Mouse (Mus musculus): Measurements from ENCODE around the gene Trim66. TPM values are rescaled to one million over a fixed set of nuclear protein-coding genes. Genes with fewer than 3 reads are reported as not detected.

Gene Trim66
- polyA plus RNA-seq, 1 experiment from 2014 or later, result 0.92 TPM

DNA sequence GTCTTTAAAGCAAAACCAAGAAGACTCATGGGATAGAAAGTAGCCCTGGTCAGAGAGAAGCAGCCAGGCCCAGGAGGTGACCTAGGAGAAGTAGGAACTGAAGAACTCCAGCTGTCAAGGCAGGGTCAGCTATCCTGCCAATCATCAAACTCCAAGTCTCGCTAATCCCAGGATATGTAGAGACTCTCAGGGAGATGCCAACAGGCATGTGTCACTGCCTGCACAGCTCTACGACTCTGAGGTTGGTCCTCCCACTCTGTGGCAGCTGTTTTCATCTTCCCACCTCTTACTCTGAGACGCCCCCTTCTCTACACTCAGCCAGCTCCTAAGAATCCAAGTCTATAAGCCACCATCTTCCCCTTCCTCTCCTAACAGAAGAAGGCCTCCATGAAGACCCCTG is 24.8 kb upstream of the Trim66 start:
- Histone ChIP-seq H3K4me1 (peaks cover 5% of the 10 kb centered on the region; the same call in 1 of the 2 replicates), H3K27ac (no peak overlapping the region), H3K36me3 (replicated peaks) (no peaks in the 10 kb centered on the region), H3K4me3 (no peak overlapping the region), H3K9ac (no peak overlapping the region), H3K4me2 (no peak overlapping the region), H3K27me3 (replicated peaks) (no peaks in the 10 kb centered on the region), H3K9me3 (no peaks in the 10 kb centered on the region)
- ATAC-seq (replicated peaks), result no peak
- whole genome bisulfite sequencing, result 86% methylated on average over 3 of the region's 3 CpGs

DNA sequence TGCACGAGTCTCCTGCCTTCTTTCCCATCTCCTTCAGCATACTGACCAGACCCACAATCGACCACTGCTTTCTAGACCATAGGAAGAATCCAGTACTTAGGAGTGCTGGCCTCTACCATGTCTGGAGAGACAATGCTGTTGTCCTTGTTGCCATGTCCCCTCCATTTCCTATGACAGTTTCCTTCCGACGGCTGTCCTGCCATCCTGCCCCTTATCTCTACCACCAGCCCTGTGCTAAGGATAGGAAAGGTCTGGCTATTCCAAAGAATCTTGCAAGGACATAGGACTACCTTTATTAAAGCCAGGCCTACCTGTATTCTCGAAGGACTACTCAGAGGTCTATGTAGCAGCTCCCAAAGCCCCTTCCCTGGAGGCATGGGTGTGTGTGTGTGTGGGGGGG is 23.6 kb upstream of the Trim66 start:
- H3K4me3 ChIP-seq, result no peak overlapping the region
- no peak overlapping the region for H3K9ac ChIP-seq
- no peaks in the 10 kb centered on the region for H3K4me1 ChIP-seq
- ATAC-seq (replicated peaks), result no peak
- no peak overlapping the region for H3K27ac ChIP-seq
- no peaks in the 10 kb centered on the region for H3K9me3 ChIP-seq
- no peaks in the 10 kb centered on the region for H3K36me3 ChIP-seq (replicated peaks)
- H3K4me2 ChIP-seq, result no peak overlapping the region
- no peaks in the 10 kb centered on the region for H3K27me3 ChIP-seq (replicated peaks)
- WGBS, result 93% methylated on average over 5 of the region's 5 CpGs

DNA sequence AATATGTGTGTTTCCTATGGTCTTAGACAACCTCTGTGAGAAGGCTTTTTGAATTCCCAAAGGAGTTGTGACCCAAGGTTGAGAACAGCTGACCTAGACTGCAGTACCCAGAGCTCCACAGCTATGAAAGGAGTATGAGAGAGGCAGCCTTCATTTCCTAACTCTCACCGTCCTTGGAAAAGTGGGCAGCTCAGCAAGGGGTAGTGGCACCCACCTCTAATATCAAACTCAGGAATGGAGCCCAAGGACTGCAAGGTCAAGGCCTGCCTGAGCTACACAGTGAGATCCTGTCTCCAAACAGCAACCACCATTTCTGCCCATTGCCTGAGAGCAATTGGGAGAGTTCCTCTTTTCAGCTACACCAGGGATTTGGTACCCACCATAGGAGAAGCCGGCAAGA is 21.8 kb upstream of the Trim66 start:
- H3K9ac ChIP-seq, result no peak overlapping the region

DNA sequence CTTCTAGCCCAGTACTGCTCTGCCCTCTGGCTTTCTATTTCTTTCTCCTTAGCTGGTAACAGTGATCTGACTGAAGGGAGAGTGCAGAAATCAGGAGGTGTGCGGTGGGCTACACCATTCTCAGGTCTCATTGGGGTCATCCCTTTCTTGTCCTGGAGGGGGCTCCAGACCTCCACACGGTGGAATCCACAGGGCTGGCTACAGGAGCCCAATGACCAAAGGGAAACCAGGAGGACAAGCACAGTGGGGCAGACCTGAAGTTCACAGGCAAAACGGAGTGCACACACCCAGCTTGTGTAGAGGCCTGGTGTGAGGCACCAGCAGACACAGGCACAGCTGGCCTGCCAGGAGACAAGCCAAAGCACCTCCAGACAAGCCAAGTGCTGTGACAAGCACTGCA is 20.4 kb upstream of the Trim66 start:
- Histone ChIP-seq H3K27me3 (replicated peaks) (no peaks in the 10 kb centered on the region), H3K9me3 (no peaks in the 10 kb centered on the region), H3K4me2 (no peak overlapping the region), H3K9ac (no peak overlapping the region), H3K4me1 (no peaks in the 10 kb centered on the region), H3K27ac (no peak overlapping the region), H3K36me3 (replicated peaks) (peaks cover 10% of the 10 kb centered on the region; the same call in 1 of the 2 replicates), H3K4me3 (no peak overlapping the region)
- 15% methylated on average over 3 of the region's 3 CpGs for WGBS
- peak; percentile 79 for ATAC-seq (replicated peaks)

More for the DNA sequence above, 21.8 kb upstream of the Trim66 start:
- no peaks in the 10 kb centered on the region for H3K9me3 ChIP-seq
- no peaks in the 10 kb centered on the region for H3K27me3 ChIP-seq (replicated peaks)
- ATAC-seq (replicated peaks), result no peak
- H3K36me3 ChIP-seq (replicated peaks), result peaks cover 4% of the 10 kb centered on the region; the same call in 1 of the 2 replicates
- no peaks in the 10 kb centered on the region for H3K4me1 ChIP-seq
- H3K27ac ChIP-seq, result no peak overlapping the region
- no peak overlapping the region for H3K4me2 ChIP-seq
- 80% methylated on average over 2 of the region's 2 CpGs for WGBS
- H3K4me3 ChIP-seq, result no peak overlapping the region

DNA sequence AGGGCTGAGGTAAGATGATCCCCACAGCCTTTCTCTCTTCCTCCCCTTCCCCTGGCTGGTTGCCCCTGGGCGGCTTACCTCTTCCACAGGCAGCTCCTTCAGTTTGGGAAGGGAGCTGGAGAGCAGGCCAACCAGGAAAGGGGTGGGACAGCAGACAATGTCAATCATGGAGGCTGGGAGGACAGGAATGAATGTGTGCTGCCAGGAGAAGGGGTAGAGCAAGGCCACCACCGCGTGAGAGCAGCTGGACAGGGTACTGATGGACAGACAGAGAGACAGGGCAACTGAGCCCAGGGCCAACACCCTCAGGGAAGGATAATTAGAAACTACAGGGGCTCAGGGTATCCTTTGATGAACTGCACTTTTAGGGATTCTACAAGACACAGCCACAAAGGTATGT is 19.6 kb upstream of the Trim66 start:
- 78% methylated on average over 3 of the region's 3 CpGs for whole genome bisulfite sequencing
- Histone ChIP-seq H3K4me3 (no peak overlapping the region), H3K36me3 (replicated peaks) (peaks cover 16% of the 10 kb centered on the region; the same call in 1 of the 2 replicates), H3K4me1 (no peaks in the 10 kb centered on the region), H3K9me3 (no peaks in the 10 kb centered on the region), H3K27me3 (replicated peaks) (no peaks in the 10 kb centered on the region), H3K9ac (no peak overlapping the region), H3K4me2 (no peak overlapping the region), H3K27ac (no peak overlapping the region)
- ATAC-seq (replicated peaks), result no peak

DNA sequence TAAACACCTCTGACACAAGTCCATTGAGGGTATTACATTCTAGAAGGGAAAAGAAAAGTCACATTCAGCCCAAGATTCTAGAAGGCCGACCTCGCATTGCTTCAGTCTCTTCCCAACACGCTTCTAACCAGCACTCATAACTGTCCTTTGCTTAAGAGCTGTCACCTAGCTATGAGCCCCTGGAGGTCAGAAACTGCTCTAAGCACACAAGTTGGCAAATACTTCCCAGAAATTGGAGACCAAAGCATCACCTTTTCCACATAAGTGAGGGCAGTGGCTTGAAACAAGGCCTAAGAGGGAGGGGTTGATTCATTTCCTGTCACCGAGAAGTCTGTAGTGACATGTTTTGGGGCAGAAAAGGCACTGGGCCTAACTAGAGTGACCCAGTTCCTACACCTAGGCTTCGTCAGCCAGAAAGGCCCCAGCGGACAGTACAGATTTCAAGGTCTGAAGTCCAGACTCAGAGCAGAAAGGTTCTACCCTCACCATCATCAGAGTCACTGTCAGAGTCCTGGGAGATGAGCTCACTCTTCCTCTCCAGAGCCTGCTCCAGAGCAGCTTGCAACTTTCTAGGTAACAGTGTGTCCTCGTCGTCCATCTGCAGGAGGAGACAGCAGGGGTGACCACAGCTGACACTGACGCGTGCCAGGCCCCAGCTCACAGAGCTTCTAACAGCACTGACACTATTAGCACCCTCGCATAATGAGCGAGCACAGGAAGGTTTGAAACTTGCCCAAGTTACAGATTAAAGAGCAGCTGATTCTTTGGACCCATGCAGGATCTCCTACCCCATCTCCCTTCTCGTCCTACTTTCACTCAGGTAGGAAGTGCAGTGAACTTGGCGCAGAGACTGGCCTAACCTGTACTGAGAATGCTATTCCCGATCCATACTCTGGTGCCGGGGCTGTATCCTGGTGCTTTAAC is 18.1 kb upstream of the Trim66 start:
- H3K27me3 ChIP-seq (replicated peaks), result no peaks in the 10 kb centered on the region
- H3K27ac ChIP-seq, result no peak overlapping the region
- WGBS, result 79% methylated on average over 16 of the region's 16 CpGs
- no peak overlapping the region for H3K9ac ChIP-seq
- no peaks in the 10 kb centered on the region for H3K9me3 ChIP-seq
- H3K4me3 ChIP-seq, result no peak overlapping the region
- no peak overlapping the region for H3K4me2 ChIP-seq
- H3K4me1 ChIP-seq, result peaks cover 3% of the 10 kb centered on the region; the same call in 1 of the 2 replicates
- H3K36me3 ChIP-seq (replicated peaks), result peaks cover 30% of the 10 kb centered on the region; the same call in 1 of the 2 replicates
- ATAC-seq (replicated peaks), result no peak

DNA sequence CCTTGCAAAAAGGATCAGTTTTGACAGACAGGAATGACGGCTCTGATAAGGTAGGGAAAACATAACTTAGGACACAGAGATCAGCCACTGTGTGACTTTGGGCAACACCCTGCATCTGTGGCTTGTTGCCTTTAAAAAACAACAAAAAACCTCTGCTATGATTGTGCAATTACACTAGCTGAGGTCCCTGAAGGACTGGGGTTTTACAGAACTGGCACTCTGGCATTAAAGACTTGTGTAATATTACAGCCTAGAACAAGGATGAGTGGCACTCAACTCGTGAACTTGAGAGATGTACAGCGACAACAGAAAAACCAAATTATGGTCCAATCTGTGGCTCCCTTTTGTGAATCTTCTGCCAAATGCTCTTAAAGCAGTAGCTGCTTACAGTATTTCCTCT is 16.8 kb upstream of the Trim66 start:
- peaks cover 33% of the 10 kb centered on the region; the same call in 1 of the 2 replicates for H3K36me3 ChIP-seq (replicated peaks)
- no peaks in the 10 kb centered on the region for H3K9me3 ChIP-seq
- H3K27ac ChIP-seq, result no peak overlapping the region
- H3K9ac ChIP-seq, result no peak overlapping the region
- no peak overlapping the region for H3K4me3 ChIP-seq
- peaks cover 15% of the 10 kb centered on the region for H3K4me1 ChIP-seq
- H3K4me2 ChIP-seq, result no peak overlapping the region
- ATAC-seq (replicated peaks), result no peak
- 87% methylated on average over 3 of the region's 3 CpGs for WGBS
- H3K27me3 ChIP-seq (replicated peaks), result no peaks in the 10 kb centered on the region

DNA sequence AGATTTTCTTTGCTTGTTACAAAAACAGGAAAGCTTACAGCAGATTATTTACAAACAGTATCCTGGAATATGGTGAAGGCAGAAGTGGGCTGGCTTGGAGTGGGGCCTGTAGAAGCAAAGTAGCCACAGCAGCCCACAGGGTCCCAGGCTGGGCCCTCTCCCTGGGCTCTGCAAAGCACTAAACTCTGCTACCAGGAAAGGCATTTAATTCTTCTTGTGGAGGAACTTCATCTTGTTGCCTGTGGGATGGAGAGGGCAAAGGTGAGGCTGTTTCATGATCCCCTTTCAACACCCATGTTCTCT is 16.5 kb upstream of the Trim66 start:
- Histone ChIP-seq H3K36me3 (replicated peaks) (peaks cover 33% of the 10 kb centered on the region; the same call in 1 of the 2 replicates), H3K9ac (no peak overlapping the region), H3K4me3 (no peak overlapping the region), H3K9me3 (no peaks in the 10 kb centered on the region), H3K27me3 (replicated peaks) (no peaks in the 10 kb centered on the region), H3K4me2 (no peak overlapping the region), H3K27ac (no peak overlapping the region), H3K4me1 (peaks cover 17% of the 10 kb centered on the region)
- ATAC-seq (replicated peaks), result no peak

DNA sequence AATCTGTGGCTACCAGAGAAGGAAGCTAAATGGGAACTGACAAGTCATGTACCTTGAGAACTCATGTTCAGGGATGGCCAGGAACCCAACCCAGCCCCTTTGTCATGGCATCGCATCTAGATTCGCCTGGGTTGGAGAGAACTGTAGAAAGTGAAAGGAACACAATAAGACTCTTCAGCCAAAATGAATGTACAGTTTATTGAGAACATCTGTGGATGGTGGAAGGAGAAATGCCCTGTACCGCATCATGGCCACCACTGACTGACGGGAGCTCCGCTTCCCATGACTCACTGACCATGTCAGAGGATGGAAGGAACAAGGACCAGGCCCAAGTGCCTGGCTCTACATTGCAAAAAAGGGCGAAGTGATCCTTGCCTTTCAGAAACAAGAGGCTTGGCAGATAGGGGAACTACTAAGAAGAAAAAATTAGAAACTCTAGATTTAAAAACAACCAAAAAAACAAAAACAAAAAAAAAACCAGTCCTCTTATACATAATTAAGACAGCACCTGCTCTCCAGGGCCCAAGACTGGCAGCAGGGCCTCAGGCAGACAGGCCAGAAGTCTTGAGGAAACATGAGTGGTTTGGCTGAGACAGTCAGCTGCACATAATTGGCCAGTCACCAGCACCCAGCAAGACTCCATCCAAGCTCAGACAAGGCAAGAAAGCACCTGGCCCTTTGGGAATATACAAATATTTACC is 16.0 kb upstream of the Trim66 start:
- H3K9ac ChIP-seq, result no peak overlapping the region
- H3K27me3 ChIP-seq (replicated peaks), result no peaks in the 10 kb centered on the region
- peaks cover 17% of the 10 kb centered on the region for H3K4me1 ChIP-seq
- no peak for ATAC-seq (replicated peaks)
- peaks cover 33% of the 10 kb centered on the region; the same call in 1 of the 2 replicates for H3K36me3 ChIP-seq (replicated peaks)
- H3K9me3 ChIP-seq, result no peaks in the 10 kb centered on the region
- H3K4me2 ChIP-seq, result no peak overlapping the region
- no peak overlapping the region for H3K27ac ChIP-seq
- WGBS, result 70% methylated on average over 6 of the region's 6 CpGs
- H3K4me3 ChIP-seq, result no peak overlapping the region

DNA sequence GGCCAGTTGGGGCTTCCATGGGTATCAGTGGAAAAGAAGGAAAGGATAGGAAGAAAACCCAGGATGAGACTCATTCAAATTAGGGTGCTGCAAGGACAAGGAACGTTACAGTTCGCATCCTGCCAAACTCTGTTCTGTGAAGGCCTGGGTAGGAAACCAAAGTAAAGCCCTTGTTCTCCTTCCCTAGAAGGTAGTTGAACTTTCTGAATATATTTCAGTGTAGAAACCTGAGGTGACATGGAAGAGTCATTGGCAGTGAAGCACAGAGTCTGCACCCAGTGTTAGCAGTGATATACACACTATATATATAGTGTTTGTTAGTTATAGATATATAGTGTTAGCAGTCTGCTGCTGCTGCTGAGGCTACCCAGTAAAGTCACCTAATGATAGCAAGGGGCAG is 15.4 kb upstream of the Trim66 start:
- no peak for ATAC-seq (replicated peaks)
- Histone ChIP-seq H3K9ac (no peak overlapping the region), H3K27ac (no peak overlapping the region), H3K36me3 (replicated peaks) (peaks cover 33% of the 10 kb centered on the region; the same call in 1 of the 2 replicates), H3K27me3 (replicated peaks) (no peaks in the 10 kb centered on the region), H3K4me3 (no peak overlapping the region), H3K9me3 (no peaks in the 10 kb centered on the region), H3K4me2 (no peak overlapping the region), H3K4me1 (peaks cover 18% of the 10 kb centered on the region)
- 70% methylated on average over 2 of the region's 2 CpGs for WGBS

DNA sequence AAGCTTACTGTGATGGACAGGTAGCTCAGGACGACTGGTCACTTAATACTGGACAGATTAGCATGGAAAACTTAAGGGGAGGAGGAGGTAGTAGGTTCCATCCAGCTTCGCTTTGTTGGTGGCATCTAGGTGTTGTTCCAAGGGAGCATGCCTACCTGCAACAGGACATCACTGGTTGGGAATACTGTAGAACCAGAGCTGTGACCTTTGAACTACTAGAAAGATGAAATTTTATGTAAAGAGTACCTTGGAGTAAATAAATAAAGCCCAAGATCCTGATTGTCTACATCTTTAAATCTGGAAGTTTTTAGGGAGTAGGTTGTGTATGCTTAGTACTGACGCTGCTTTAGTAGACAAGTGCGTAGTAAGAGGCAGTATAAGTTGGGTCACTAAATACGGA is 14.2 kb upstream of the Trim66 start:
- Histone ChIP-seq H3K27me3 (replicated peaks) (no peaks in the 10 kb centered on the region), H3K27ac (no peak overlapping the region), H3K4me1 (peaks cover 27% of the 10 kb centered on the region), H3K4me3 (no peak overlapping the region), H3K9ac (no peak overlapping the region), H3K36me3 (replicated peaks) (peaks cover 33% of the 10 kb centered on the region; the same call in 1 of the 2 replicates), H3K4me2 (no peak overlapping the region), H3K9me3 (no peaks in the 10 kb centered on the region)
- ATAC-seq (replicated peaks), result no peak
- WGBS, result 78% methylated on average over 5 of the region's 5 CpGs

DNA sequence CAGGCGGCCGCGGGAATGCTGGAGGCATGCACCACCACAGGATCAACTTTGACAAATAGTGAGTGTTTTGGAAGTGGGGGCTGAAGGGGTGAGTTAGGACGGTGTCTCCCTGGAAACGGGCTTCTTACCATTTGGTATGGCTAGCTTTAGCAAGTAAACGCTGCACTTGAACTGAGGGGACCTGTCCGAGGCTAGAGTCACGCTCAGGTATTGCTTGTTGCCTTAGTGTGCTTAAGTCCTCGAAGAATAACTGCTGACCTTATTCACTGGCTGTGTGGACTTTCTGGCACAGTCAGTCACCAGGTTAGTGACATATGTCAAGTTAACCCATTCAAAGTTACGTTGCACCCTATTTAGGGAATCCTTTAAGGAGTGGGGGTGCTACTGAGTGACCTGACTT is 12.0 kb upstream of the Trim66 start:
- 7% methylated on average over 10 of the region's 10 CpGs for WGBS

More for the DNA sequence above, 12.0 kb upstream of the Trim66 start:
- Histone ChIP-seq H3K4me3 (peak overlapping the region; percentile 97), H3K27ac (no peak overlapping the region), H3K4me1 (peaks cover 27% of the 10 kb centered on the region), H3K27me3 (replicated peaks) (no peaks in the 10 kb centered on the region), H3K9ac (peak overlapping the region; percentile 100), H3K9me3 (no peaks in the 10 kb centered on the region), H3K36me3 (replicated peaks) (peaks cover 30% of the 10 kb centered on the region; the same call in 1 of the 2 replicates), H3K4me2 (peak overlapping the region; percentile 86)
- ATAC-seq (replicated peaks), result 0 out of 2 replicates have a peak, but pooled peaks have one; percentile 1
